Mouse (Mus musculus) CH12.LX (cell line): ENCODE data around the gene Akap7.

ENCODE experiments used
- CHD2 ChIP-seq: IDR thresholded peaks from 2 replicates; pipeline ENCODE4 v1.6.1; 2011; ENCODE audit warnings: low read length, improper control_type of control experiment
- CTCF ChIP-seq, 2 experiments: IDR thresholded peaks in 1 of 2; conservative IDR thresholded peaks in 1 of 2; 2 replicates each; pipeline ENCODE4 v1.5.1; 2011 to 2012; ENCODE audit warnings: low read depth in 2 of 2, low read length in 2 of 2, improper control_type of control experiment in 1 of 2, inconsistent platforms in 1 of 2, mild to moderate bottlenecking in 1 of 2, moderate library complexity in 1 of 2
- HCFC1 ChIP-seq: IDR thresholded peaks from 2 replicates; pipeline ENCODE4 v1.6.1; 2012; ENCODE audit warnings: low read depth, mild to moderate bottlenecking, inconsistent platforms, low read length, improper control_type of control experiment
- IRF4 ChIP-seq: IDR thresholded peaks from 2 replicates; pipeline ENCODE4 v1.6.1; 2014; ENCODE audit warnings: low read depth, mild to moderate bottlenecking, inconsistent platforms, low read length, improper control_type of control experiment
- POLR2A ChIP-seq: IDR thresholded peaks from 2 replicates; pipeline ENCODE4 v1.6.1; 2011; ENCODE audit warnings: low read depth, mild to moderate bottlenecking, improper control_type of control experiment, low read length
- TBP ChIP-seq: conservative IDR thresholded peaks from 2 replicates; pipeline ENCODE4 v1.6.1; 2011; ENCODE audit warnings: low read depth, low read length, improper control_type of control experiment

- TF ChIP-seq IRF4 (peak; percentile 51; the same call in 1 of the 2 replicates), TBP (no peak), HCFC1 (no peak), POLR2A (no peak), CTCF (conservative IDR thresholded peaks at IDR 0.05 in 1 of 2, IDR thresholded peaks at IDR 0.05 in 1 of 2; ENCODE audit: low read depth in 2 of 2, low read length in 2 of 2) (no peak), CHD2 (no peak)
Measured at GRCm38 (mm10) chr10:25200691-25201090, 107.0 kb downstream of the Akap7 start.
